Mouse (Mus musculus) heart, embryonic 10.5 days (tissue): Measurements from ENCODE around the gene Ints3. TPM values are rescaled to one million over a fixed set of nuclear protein-coding genes. Genes with fewer than 3 reads are reported as not detected.
"Not testable (repeated sequence)": the region's sequence is repeated elsewhere in the genome, so short reads cannot be mapped to it uniquely, and the experiment has no call there.

Experiments
- DNase-seq: peaks from one replicate; pipeline ENCODE4 v3.0.0-alpha.2; 2017; ENCODE audit warnings: low spot score
- H3K27ac ChIP-seq: fragments of 300-500 bp; sonication (generic); 2 replicates; pipeline ENCODE4 v1.5.1; 2016; ENCODE audit warnings: mild to moderate bottlenecking
- H3K27me3 ChIP-seq: fragments of 300-500 bp; sonication (generic); 2 replicates; pipeline ENCODE4 v1.6.1; 2016; ENCODE audit warnings: mild to moderate bottlenecking; ENCODE audit not compliant: poor library complexity, insufficient read depth, severe bottlenecking
- H3K36me3 ChIP-seq: fragments of 300-500 bp; sonication (generic); 2 replicates; pipeline ENCODE4 v1.6.1; 2016; ENCODE audit warnings: mild to moderate bottlenecking, moderate library complexity
- H3K4me1 ChIP-seq: fragments of 300-500 bp; sonication (generic); 2 replicates; pipeline ENCODE4 v1.6.1; 2016; ENCODE audit warnings: mild to moderate bottlenecking
- H3K4me3 ChIP-seq: fragments of 300-500 bp; sonication (generic); 2 replicates; pipeline ENCODE4 v1.5.1; 2016; ENCODE audit warnings: mild to moderate bottlenecking, moderate library complexity
- H3K9me3 ChIP-seq: fragments of 300-500 bp; sonication (generic); 2 replicates; pipeline ENCODE4 v1.6.1; 2016; ENCODE audit warnings: mild to moderate bottlenecking, moderate library complexity
- WGBS: fragments of 180-500 bp; shearing (Covaris S2); methylation state at CpG from one replicate; pipeline ENCODE4 v1.1.7; 2016; 5-methylcytosine and 5-hydroxymethylcytosine counted together
- polyA plus RNA-seq: library from polyadenylated mRNA; unstranded; fragments of >200 nt; fragmentation: Nextera tagmentation; extraction: Ambion mirVana; gene quantifications from 2 replicates; pipeline ENCODE4 v1.2.1, GENCODE M21; 2016

Gene Ints3
- polyA plus RNA-seq, 1 experiment from 2014 or later: 36.7 TPM

- DNase-seq: no peak
- no peaks in the 10 kb centered on the region for H3K9me3 ChIP-seq
- no peak overlapping the region for H3K27ac ChIP-seq
- H3K4me1 ChIP-seq: no peaks in the 10 kb centered on the region
- no peak overlapping the region for H3K4me3 ChIP-seq
- 100% methylated on average over 1 of the region's 1 CpGs for WGBS
- H3K36me3 ChIP-seq: peaks cover 71% of the 10 kb centered on the region
- H3K27me3 ChIP-seq: no peaks in the 10 kb centered on the region
Observed at GRCm38 (mm10) chr3:90359230-90359629, 74.2 kb downstream of the Ints3 start.

GRCm38 (mm10) chr3:90357959-90358358 is 75.5 kb downstream of the Ints3 start:
- Histone ChIP-seq H3K36me3 (peaks cover 81% of the 10 kb centered on the region), H3K27ac (no peak overlapping the region), H3K27me3 (no peaks in the 10 kb centered on the region), H3K4me3 (no peak overlapping the region), H3K4me1 (no peaks in the 10 kb centered on the region), H3K9me3 (no peaks in the 10 kb centered on the region)
- 87% methylated on average over 7 of the region's 7 CpGs for WGBS
- DNase-seq: no peak

- WGBS: 96% methylated on average over 4 of the region's 4 CpGs
Observed at GRCm38 (mm10) chr3:90347847-90348246, 85.6 kb downstream of the Ints3 start.

GRCm38 (mm10) chr3:90342853-90343252 is 90.6 kb downstream of the Ints3 start:
- DNase-seq, H3K4me1 ChIP-seq, H3K27ac ChIP-seq, H3K9me3 ChIP-seq, H3K27me3 ChIP-seq, H3K4me3 ChIP-seq: not testable (repeated sequence)
- H3K36me3 ChIP-seq: peaks cover 44% of the 10 kb centered on the region
- WGBS: 61% methylated on average over 2 of the region's 2 CpGs

More at GRCm38 (mm10) chr3:90347847-90348246, 85.6 kb downstream of the Ints3 start:
- H3K4me3 ChIP-seq: no peak overlapping the region
- H3K27ac ChIP-seq: no peak overlapping the region
- H3K27me3 ChIP-seq: no peaks in the 10 kb centered on the region
- DNase-seq: no peak
- H3K9me3 ChIP-seq: no peaks in the 10 kb centered on the region
- H3K4me1 ChIP-seq: no peaks in the 10 kb centered on the region
- H3K36me3 ChIP-seq: peaks cover 67% of the 10 kb centered on the region

Other genes starting within 250 kb of the Ints3 start
- 807 and 845 TPM in 2 replicates for gene Rps27, start 220.0 kb downstream of the Ints3 start, polyA plus RNA-seq
- 27.9 and 29.2 TPM in 2 replicates for gene Rab13, start 219.9 kb downstream of the Ints3 start, polyA plus RNA-seq
- 75.1 and 92.0 TPM in 2 replicates for gene Jtb, start 202.0 kb downstream of the Ints3 start, polyA plus RNA-seq
- gene Creb3l4, start 190.1 kb downstream of the Ints3 start, polyA plus RNA-seq: 2.1 and 2.2 TPM in 2 replicates
- 51.3 and 79.6 TPM in 2 replicates for gene Slc39a1, start 185.4 kb downstream of the Ints3 start, polyA plus RNA-seq
- 14.4 and 21.6 TPM in 2 replicates for gene Crtc2, start 179.5 kb downstream of the Ints3 start, polyA plus RNA-seq
- gene Dennd4b, start 168.4 kb downstream of the Ints3 start, polyA plus RNA-seq: 4.6 and 7.0 TPM in 2 replicates
- 10.6 and 11.8 TPM in 2 replicates for gene Gatad2b, start 140.4 kb downstream of the Ints3 start, polyA plus RNA-seq
- 12.6 and 19.9 TPM in 2 replicates for gene Slc27a3, start 43.7 kb downstream of the Ints3 start, polyA plus RNA-seq
- 7.1 and 8.7 TPM in 2 replicates for gene Npr1, start 32.2 kb upstream of the Ints3 start, polyA plus RNA-seq
- gene Ilf2, start 42.5 kb upstream of the Ints3 start, polyA plus RNA-seq: 149 and 215 TPM in 2 replicates
- gene Snapin, start 57.4 kb upstream of the Ints3 start, polyA plus RNA-seq: 71.7 and 74.4 TPM in 2 replicates
- gene Chtop, start 75.9 kb upstream of the Ints3 start, polyA plus RNA-seq: 120 and 136 TPM in 2 replicates
- gene S100a1, start 80.8 kb upstream of the Ints3 start, polyA plus RNA-seq: 64.6 and 111 TPM in 2 replicates
- gene S100a13, start 80.8 kb upstream of the Ints3 start, polyA plus RNA-seq: 32.3 and 52.5 TPM in 2 replicates
- 0.28 TPM in 1 of 2 replicates, not detected in the other for gene S100a14, start 93.2 kb upstream of the Ints3 start, polyA plus RNA-seq
- 18.1 and 36.6 TPM in 2 replicates for gene S100a16, start 103.6 kb upstream of the Ints3 start, polyA plus RNA-seq
- 0.31 and 0.44 TPM in 2 replicates for gene S100a3, start 127.0 kb upstream of the Ints3 start, polyA plus RNA-seq
- gene S100a2, start 156.6 kb upstream of the Ints3 start, polyA plus RNA-seq: not detected in 2 replicates
- gene Gm42674, start 168.3 kb upstream of the Ints3 start, polyA plus RNA-seq: not detected in 2 replicates
- gene S100a4, start 170.1 kb upstream of the Ints3 start, polyA plus RNA-seq: 0.30 and 0.43 TPM in 2 replicates
- not detected in 2 replicates for gene S100a5, start 174.9 kb upstream of the Ints3 start, polyA plus RNA-seq
- gene S100a6, start 179.3 kb upstream of the Ints3 start, polyA plus RNA-seq: 27.3 and 28.9 TPM in 2 replicates
- gene S100a7a, start 220.4 kb upstream of the Ints3 start, polyA plus RNA-seq: not detected in 2 replicates
- gene S100a8, start 235.4 kb upstream of the Ints3 start, polyA plus RNA-seq: not detected in 2 replicates